Mouse (Mus musculus): ENCODE results near the gene Fignl1. TPM values are rescaled to one million over a fixed set of nuclear protein-coding genes. Genes with fewer than 3 reads are reported as not detected.

The Fignl1 gene
- total RNA-seq (2022): under 1 TPM; 0.28 to 0.46 (median 0.37) TPM

DNA sequence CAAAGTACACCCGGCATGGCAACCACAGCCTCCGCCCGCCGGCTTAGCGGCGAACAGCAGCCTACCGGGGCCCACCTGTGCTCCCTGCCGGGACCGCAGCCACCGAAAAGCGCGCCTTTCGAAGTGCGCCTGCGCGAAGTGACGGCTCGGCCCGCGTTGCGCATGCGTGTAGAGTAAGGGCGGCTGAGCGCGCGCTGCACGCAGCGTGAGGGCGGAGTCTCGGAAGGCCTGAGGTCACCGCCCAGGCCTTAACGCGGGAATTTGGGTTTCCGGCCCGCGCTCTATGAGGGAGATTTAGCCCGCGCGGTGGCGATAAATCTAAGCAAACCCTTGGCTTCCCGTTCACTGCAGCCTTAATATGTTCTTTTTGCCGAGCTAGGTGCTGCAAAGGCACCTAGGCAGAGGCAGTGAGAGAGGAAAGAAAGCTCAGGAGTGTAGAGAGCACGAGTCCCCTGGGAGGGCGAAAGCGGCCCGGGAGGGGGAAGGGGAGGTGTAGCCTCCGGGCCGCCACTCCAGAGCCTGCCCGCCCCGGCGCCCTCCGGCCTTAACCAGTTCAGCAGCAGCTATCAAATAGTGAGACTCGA lies at the start of gene Fignl1:
TSS of gene Fignl1 (minus strand) at position 143 of the 584 bp plus-strand sequence.
- DNase-seq (ENCODE audit: low spot score): peak; percentile 95

DNA sequence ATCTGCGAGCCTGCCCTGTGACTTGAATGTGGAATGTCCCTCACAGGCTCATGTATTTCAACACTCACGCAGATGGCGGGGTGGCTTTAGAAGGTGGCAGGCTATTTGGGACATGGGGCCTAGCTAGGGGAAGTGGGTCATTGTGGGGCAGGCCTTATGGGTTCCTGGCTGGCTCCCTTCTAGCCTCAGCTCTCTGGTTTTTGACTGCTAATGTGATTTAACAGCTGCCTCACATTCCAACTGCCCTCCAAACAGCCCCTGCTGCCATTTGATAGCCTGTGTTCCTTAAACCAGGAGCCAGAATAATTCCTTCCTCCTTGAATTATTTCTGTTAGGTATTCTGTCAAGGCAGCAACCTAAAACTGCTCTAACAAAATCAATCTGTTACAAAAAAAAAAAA lies 48.2 kb upstream of the Fignl1 start:
- no peak for DNase-seq (ENCODE audit: low spot score)

- DNase-seq (ENCODE audit: low spot score): no peak
Observed at GRCm38 (mm10) chr11:11855685-11856131, 46.9 kb upstream of the Fignl1 start.

DNA sequence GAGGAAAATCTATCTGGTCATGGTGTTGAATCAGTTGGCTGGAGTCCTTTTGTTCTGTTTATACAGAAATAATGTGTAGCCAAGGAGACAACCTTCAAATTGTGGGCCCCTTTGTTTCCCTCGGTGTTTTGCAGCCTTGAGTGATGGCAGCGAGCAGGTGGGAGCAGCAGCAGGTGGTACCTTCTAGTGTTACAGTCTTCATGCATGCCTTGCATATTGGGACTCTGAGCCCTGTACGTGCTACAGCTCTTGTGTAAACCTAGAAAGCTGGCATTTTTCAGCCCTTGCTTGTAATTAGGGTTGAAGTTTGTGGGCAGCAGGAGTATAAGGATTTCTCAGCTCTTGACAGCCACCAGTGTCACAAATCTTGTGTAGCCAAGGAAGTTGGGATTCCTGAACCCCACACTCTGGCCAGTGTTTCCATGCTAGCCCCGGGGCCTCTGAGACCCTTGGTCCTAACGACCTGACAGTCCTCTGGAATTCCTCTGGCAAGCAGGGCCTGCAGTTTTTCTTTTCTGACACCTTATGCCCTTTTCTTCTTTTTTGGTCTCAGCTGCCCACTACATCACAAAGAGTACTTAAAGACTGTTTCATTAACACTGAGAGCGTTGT lies 46.4 kb upstream of the Fignl1 start:
- DNase-seq (ENCODE audit: low spot score): no peak

DNA sequence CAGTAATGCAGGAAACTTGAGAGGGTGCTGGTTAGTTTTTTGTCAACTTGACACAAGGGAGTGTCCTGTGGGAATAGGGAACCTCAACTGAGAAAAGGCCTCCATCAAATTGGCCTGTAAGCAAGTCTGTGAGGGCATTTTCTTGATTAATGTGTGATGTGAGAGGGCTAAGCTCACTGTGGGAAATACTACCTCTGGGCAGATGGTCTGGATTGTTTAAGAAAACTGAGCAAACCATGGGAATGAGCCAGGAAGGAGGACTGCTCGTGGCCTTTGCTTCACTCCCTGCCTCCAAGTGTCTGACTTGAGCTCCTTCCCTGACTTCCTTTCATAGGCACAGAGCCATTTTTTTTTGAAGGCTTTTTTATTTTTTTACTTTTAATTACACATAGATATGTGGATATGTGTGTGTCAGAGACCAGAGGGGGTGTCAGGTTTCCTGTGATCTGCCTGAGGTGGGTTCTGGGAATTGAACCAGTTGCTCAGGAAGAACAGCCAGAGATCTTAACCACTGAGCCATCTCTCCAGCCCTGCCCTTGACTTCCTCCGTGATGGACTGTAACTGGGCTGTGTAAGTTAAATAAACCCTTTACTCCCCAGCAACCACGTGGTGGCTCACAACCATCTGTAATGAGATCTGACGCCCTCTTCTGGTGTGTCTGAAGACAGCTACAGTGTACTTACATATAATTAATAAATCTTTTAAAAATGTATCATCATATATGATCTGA lies 45.1 kb upstream of the Fignl1 start:
- no peak for DNase-seq (ENCODE audit: low spot score)

DNA sequence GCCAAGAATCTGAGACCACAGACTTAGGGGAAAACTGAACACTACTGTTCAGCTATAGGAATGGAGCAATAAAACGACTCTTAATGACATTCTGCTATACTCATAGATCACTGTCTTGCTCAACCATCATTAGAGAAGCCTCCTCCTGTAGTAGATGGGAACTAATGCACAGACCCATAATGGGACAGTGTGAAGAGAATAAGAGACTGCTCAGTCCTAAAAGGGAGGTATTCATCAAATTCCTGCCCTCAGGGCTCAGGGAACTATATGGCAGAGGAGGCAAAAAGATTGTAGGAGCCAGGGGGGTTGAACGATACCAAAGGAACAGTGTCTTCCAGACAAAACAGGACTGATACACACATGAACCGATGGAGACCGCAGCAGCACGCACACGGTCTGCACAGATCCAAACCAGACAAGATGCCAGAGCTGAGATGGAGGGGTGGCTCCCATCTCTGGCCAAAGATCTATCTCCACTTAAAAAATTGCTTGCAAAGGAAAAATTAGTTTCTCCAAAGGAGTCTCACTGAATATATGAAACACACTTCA lies 43.3 kb upstream of the Fignl1 start:
- DNase-seq (ENCODE audit: low spot score): no peak

DNA sequence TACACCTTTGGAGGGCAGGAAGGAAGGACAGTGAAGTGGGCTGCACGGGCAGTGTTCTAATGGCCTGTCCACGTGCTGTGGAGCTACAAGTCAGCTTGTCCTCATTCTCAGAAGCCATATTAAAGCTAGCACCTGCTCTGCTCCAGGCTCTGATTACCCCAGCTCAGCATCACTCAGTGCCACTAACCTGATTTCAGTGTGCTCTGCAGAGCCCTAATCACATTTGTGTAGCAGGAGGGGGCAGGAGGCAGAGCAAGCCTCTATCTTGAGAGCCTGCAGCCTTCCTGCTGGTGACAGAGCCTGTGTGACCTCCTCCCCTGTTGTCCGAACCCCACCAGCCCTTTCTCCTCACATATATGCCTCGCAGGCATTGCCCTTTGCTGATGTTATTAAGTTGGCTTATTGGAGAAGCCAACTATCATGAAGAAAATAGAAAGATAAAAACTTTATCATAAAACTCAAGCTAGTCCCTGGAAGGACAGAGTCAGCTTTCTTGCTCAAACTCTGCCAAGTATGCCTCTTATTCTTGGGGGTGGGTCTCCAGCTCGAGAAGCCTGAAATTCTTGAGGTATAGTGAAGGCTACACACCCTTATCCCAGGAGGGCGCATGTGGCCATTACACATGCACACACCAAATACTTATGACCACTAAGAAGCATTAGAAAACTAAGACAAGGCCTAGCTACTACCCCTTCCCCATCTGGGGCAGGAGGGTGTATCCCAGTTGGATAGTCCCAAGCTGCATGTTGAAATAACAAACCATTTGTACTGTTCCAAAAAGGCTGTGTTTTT lies 41.9 kb upstream of the Fignl1 start:
- no peak for DNase-seq (ENCODE audit: low spot score)

GRCm38 (mm10) chr11:11849513-11850311 lies 41.0 kb upstream of the Fignl1 start:
- DNase-seq (ENCODE audit: low spot score): no peak

DNA sequence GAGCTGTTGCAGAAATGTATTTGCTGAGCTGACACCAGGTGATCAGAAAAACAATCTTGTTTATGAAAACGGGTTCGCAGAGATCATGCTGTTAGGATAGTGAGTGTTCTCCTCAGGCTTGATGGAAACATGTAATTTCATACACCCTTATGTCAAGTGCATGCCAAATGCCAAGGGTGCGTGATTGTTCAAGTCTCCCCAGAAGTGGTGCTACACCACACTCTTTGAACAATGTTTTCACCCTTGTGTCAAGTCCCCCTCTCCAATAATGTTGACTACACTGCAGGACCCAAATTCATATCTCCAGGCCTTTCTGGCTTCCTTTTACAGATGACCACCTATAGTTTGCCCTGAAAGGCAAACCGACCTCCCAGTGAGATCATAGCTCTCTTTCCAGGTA lies 39.7 kb upstream of the Fignl1 start:
- DNase-seq (ENCODE audit: low spot score): no peak

DNA sequence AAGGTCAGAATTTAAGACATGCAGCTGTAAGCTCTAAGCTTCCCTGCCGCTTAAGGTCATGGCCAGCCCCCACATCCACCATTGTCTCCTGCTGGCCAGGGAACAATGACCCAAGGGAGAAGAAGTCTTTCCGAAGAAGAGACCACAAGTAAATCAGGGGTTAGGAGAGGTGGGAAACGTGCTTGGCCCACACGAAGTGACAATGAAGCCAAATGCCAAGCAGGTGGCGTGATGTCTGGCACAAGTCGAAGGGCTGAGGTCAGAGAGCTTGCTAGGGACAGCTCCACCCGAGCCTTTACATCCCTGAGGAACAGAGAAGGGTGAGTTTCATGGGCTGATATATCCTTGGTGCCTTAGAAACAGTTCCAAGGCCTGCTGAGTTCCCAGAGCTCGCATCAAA lies 36.3 kb upstream of the Fignl1 start:
- no peak for DNase-seq (ENCODE audit: low spot score)

DNA sequence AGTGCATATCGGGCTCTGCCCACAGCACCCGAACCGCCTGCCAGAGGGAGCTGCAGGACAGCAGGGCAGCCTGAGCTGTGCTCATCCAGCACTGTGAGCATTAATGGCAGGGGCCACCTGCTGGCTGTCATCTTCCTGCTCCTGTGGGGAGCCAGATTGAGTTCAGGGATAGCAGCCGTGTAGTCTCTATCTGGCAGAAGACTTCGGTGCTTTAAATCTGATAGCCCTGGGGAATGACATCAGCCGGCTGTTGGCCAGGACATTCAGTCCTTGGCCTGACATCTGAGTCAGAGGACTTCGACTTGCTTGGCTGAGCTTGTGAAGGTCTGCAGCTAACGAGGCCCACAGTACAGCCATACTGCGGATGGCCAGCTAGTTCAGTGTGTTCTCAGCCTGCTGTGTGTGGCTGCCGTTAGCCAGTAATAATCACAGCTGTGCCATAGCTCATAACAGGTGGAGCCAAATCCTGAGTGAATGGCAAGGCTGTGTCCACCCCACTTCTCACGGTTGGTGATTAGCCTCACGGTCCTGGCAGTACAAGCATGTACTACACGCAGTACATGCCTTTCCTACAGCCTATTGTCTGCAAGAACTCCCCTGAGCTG lies 35.7 kb upstream of the Fignl1 start:
- DNase-seq (ENCODE audit: low spot score): peak; percentile 91

DNA sequence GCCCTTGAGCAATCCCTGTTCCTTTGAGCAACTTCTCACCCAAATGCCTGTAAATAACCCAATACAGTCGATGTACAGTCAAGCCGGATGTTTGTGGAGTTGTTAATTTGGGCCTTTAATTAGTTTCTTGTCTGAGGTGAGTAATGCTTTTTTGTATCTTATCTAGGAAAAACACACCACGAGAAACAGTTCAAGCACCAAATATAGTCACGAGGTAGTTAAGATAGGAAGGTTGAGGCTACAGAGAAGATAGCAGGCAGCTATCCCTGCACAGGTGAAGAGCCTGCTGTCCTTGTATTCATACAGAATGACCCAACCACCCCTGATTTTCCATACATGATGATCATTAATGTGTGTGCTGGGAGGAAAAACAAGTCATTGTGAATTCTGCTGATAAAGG lies 32.8 kb upstream of the Fignl1 start:
- DNase-seq (ENCODE audit: low spot score): no peak

GRCm38 (mm10) chr11:11840746-11841145 lies 32.0 kb upstream of the Fignl1 start:
- DNase-seq (ENCODE audit: low spot score): no peak

- DNase-seq (ENCODE audit: low spot score): no peak
Observed at GRCm38 (mm10) chr11:11839874-11840273, 31.1 kb upstream of the Fignl1 start.

GRCm38 (mm10) chr11:11837384-11837783 lies 28.6 kb upstream of the Fignl1 start:
- no peak for DNase-seq (ENCODE audit: low spot score)

- peak; percentile 44 for DNase-seq (ENCODE audit: low spot score)
Observed at GRCm38 (mm10) chr11:11836713-11837370, 28.1 kb upstream of the Fignl1 start.

DNA sequence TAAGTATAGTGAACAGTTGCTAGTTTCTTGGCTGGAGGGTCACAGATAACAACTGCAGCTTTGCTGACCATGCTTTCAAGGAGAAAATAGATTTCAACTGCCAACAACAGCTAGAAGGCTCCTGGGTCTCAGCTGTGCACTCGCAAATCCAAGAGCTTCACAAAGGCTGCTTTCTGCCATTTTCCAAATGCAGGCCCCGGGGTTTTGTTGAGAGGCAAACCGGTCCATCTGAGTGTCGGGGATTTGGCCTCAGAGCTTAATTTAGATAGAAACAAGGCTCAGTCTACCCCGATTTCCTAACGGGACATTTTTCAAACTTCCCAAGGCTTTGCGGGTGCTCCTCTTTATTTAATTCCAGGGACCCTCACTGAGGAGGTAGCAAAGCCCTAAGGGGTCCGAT lies 27.5 kb upstream of the Fignl1 start:
- DNase-seq (ENCODE audit: low spot score): no peak

DNA sequence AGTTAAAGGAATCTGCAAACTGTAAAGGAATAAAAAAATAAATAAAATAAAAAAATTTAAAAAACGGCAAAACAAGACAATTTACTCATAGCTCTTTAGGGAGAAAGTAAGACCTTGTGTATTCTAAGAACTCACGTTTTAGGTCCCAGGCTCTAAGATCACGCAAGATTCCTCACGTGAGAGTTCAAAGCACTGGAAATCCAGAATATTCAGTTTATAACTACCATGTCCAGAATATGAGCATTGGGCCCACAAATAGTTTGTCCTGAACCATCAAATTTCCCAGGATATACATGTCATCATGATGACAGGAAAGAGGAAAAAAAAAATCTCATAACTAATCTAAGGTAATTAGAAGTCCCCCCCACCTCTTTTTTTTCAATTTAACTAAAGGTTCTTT lies 27.0 kb upstream of the Fignl1 start:
- DNase-seq (ENCODE audit: low spot score): no peak

- no peak for DNase-seq (ENCODE audit: low spot score)
Observed at GRCm38 (mm10) chr11:11835361-11835760, 26.6 kb upstream of the Fignl1 start.

GRCm38 (mm10) chr11:11833100-11833499 lies 24.3 kb upstream of the Fignl1 start:
- no peak for DNase-seq (ENCODE audit: low spot score)
